Mouse (Mus musculus) neural tube, embryonic 12.5 days (tissue): ENCODE results near the gene Tgfbr3. TPM values are rescaled to one million over a fixed set of nuclear protein-coding genes. Genes with fewer than 3 reads are reported as not detected.

ENCODE experiments used
- ATAC-seq: fragments of 200-750 bp; cut with Nextera tagmentation; 2 replicates; pipeline ENCODE4 v1.8.0; 2017; ENCODE audit warnings: low read depth, mild to moderate bottlenecking, moderate TSS enrichment, moderate library complexity; ENCODE audit not compliant: low FRiP score
- H3K27ac ChIP-seq: fragments of 300-500 bp; sonication (generic); 2 replicates; pipeline ENCODE4 v1.5.1; 2016
- H3K27me3 ChIP-seq: fragments of 300-500 bp; sonication (generic); replicated peaks from 2 replicates; pipeline ENCODE4 v1.6.1; 2016; ENCODE audit warnings: mild to moderate bottlenecking
- H3K36me3 ChIP-seq: fragments of 300-500 bp; sonication (generic); 2 replicates; pipeline ENCODE4 v1.6.1; 2016; ENCODE audit warnings: mild to moderate bottlenecking
- H3K4me1 ChIP-seq: fragments of 300-500 bp; sonication (generic); 2 replicates; pipeline ENCODE4 v1.6.1; 2016
- H3K4me2 ChIP-seq: fragments of 300-500 bp; sonication (generic); replicated peaks from 2 replicates; pipeline ENCODE4 v1.6.1; 2016; ENCODE audit warnings: mild to moderate bottlenecking
- H3K4me3 ChIP-seq: fragments of 300-500 bp; sonication (generic); 2 replicates; pipeline ENCODE4 v1.5.1; 2016
- H3K9ac ChIP-seq: fragments of 300-500 bp; sonication (generic); 2 replicates; pipeline ENCODE4 v1.6.1; 2016; ENCODE audit warnings: mild to moderate bottlenecking
- H3K9me3 ChIP-seq: fragments of 300-500 bp; sonication (generic); 2 replicates; pipeline ENCODE4 v1.6.1; 2016; ENCODE audit warnings: mild to moderate bottlenecking
- WGBS: fragments of 180-500 bp; shearing (Covaris S2); methylation state at CpG from one replicate; pipeline ENCODE4 v1.1.7; 2016; 5-methylcytosine and 5-hydroxymethylcytosine counted together
- polyA plus RNA-seq: library from polyadenylated mRNA; unstranded; fragments of >200 nt; fragmentation: Nextera tagmentation; extraction: Ambion mirVana; gene quantifications from 2 replicates; pipeline ENCODE4 v1.2.1, GENCODE M21; 2016

Tgfbr3 gene
- polyA plus RNA-seq, 1 experiment from 2014 or later: 8.8 TPM

DNA sequence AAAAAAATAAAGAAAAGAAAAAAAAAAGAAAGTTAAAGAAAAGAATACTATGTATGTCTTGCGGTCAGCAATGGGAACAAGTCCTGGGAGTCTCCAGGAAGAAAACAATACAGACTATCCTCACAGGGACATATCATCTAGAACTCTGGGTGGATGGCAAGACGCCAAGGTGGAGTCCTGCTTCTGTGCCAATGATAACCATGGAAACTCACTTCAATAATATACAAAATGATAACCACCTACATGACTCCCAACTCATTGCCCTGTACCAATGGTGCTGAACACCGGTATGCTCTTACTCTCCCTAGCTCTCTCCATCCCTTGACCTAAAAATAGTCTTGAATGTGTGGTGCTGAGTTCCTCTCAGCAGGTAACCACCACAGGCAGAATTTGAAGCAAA, 168.8 kb downstream of the Tgfbr3 start:
- no peak overlapping the region for H3K27ac ChIP-seq
- no peak overlapping the region for H3K4me3 ChIP-seq
- peaks cover 4% of the 10 kb centered on the region for H3K4me1 ChIP-seq
- no peaks in the 10 kb centered on the region for H3K27me3 ChIP-seq
- no peak overlapping the region for H3K9ac ChIP-seq
- no peaks in the 10 kb centered on the region for H3K9me3 ChIP-seq
- H3K36me3 ChIP-seq: no peaks in the 10 kb centered on the region
- 90% methylated on average over 3 of the region's 3 CpGs for WGBS
- no peak overlapping the region for H3K4me2 ChIP-seq
- no peak for ATAC-seq

DNA sequence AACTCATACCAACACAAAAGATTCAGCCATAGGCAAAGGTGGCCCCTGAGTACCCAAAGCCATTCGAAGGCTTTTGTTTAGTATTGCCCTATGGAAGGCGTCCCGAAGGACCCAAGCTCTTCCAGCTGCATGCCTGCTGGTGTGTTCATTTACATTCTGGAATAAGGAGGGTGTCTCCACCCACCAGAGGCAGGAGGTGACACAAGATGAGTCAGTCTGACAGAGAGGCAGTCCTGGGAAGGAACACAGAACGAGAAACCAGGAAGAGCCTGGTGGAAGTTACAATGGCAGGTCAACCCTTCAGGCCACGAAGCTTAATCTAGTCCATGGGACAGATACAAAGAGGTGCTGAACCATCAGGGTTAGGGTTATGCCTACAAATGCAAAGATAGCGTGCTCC, 169.5 kb downstream of the Tgfbr3 start:
- no peak overlapping the region for H3K4me2 ChIP-seq
- H3K27me3 ChIP-seq: no peaks in the 10 kb centered on the region
- no peaks in the 10 kb centered on the region for H3K9me3 ChIP-seq
- H3K4me3 ChIP-seq: no peak overlapping the region
- no peaks in the 10 kb centered on the region; the same call in 1 of the 2 replicates for H3K4me1 ChIP-seq
- H3K9ac ChIP-seq: no peak overlapping the region
- WGBS: 71% methylated on average over 6 of the region's 6 CpGs
- no peak for ATAC-seq
- H3K27ac ChIP-seq: no peak overlapping the region
- H3K36me3 ChIP-seq: no peaks in the 10 kb centered on the region

DNA sequence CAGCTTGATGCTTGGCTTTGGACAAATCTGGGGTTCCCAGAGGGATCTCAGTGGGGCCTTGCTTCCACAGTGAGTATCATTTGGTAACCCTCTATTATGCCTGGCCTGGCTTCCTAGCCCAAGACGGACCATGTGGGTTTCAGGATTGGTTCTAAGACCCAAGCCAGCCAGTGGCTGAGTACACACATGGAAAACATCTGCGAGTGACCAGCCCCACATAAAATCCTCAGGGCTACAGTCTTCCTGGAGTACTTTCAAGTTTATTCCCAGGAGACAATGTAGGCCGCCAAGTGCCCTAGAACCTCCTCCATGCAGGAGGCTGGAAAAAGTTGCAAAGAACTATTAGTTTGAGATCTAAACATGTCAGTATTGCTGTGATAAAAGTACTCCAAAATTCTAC, 172.6 kb downstream of the Tgfbr3 start:
- Histone ChIP-seq H3K9me3 (no peaks in the 10 kb centered on the region), H3K9ac (no peak overlapping the region), H3K27ac (no peak overlapping the region), H3K4me3 (no peak overlapping the region), H3K36me3 (no peaks in the 10 kb centered on the region), H3K4me2 (no peak overlapping the region), H3K4me1 (no peaks in the 10 kb centered on the region), H3K27me3 (no peaks in the 10 kb centered on the region)
- ATAC-seq: no peak
- WGBS: 76% methylated on average over 3 of the region's 3 CpGs

DNA sequence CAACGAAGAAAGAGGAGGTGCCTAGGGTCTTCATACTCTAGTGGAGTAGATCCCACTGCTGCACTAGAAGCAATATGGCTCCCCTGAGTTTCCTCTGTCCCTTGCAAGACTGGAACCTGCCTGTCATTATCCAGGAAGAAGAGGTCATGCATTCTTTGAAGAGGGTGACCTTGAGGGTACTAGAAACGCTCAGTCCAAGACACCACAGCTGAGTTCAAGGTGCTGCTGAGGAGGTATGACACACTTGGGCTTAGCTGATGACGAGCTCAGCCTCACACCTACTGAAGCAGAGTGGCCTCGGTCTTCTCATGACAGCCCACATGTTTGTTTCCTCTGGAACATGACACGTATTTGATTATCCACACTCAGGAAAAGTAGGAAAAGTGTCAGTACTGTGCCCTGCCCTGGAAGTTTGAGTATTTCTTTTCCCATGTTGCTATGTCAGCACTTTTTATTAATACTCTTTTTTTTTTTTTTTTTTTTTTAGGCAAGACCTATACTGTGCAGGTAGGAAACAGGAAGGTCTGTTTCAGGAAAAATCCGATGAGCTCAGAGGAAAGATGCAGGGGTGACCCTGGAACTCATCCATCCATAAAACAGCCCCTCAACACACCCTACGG, 176.7 kb downstream of the Tgfbr3 start:
- no peak for ATAC-seq
- WGBS: 78% methylated on average over 7 of the region's 7 CpGs

DNA sequence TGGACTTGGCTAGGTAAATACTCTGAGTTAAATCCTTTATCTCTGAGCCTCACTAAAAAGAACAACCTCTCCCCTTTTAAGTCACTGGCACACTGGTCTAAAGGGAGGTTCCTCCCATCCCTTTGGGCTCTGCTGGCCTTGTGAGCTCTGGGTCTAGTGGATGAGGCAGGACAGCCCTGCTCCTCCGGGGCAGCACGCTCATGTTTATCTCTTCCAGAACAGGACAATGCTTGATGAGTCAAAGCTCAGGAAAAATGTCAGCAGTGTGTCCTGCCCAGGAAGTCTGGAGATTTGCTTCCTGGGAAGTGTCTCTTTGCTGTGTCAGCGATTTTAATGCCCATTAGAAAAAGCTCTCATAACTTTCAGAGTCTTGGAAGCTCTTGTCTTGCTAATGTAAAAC, 177.6 kb downstream of the Tgfbr3 start:
- Histone ChIP-seq H3K4me1 (peaks cover 19% of the 10 kb centered on the region), H3K27me3 (no peaks in the 10 kb centered on the region), H3K4me2 (no peak overlapping the region), H3K27ac (no peak overlapping the region), H3K9me3 (no peaks in the 10 kb centered on the region), H3K4me3 (no peak overlapping the region), H3K9ac (no peak overlapping the region), H3K36me3 (no peaks in the 10 kb centered on the region)
- 66% methylated on average over 3 of the region's 3 CpGs for WGBS
- ATAC-seq: no peak

More for the DNA sequence above, 176.7 kb downstream of the Tgfbr3 start:
- H3K9ac ChIP-seq: no peak overlapping the region
- no peaks in the 10 kb centered on the region for H3K27me3 ChIP-seq
- H3K4me3 ChIP-seq: no peak overlapping the region
- H3K4me1 ChIP-seq: peaks cover 19% of the 10 kb centered on the region
- H3K4me2 ChIP-seq: no peak overlapping the region
- no peaks in the 10 kb centered on the region for H3K36me3 ChIP-seq
- no peak overlapping the region for H3K27ac ChIP-seq
- no peaks in the 10 kb centered on the region for H3K9me3 ChIP-seq

DNA sequence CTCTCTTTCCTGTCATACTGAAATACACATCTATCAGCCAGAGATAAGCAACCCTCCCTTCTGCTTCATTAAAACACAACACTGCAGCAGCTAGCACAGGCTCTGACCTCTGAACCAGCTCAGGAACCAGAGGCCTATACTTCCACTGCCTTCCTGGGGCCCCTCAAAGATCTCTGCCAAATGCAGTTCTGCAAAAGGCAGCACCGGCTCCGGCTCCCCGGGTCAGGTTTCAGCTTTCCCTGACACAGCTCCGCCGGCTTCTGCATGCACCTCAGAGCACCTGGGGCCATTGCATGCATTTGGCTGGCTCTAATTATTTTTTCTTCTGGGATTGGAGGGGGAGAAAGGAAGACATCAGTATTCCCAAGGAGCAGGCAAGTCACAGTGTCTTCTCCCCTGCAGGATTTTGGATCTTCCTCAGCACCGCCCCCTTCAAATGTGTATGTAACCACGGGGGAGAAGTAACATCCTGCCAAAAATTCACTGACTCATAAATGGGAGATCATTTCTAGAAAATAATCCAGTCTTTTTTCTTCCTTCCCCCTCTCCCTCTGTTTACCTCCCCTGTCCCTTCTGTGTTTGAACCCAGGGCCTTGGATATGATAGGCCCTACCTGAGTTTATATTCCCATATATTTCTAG, 178.4 kb downstream of the Tgfbr3 start:
- no peak for ATAC-seq
- no peaks in the 10 kb centered on the region for H3K9me3 ChIP-seq
- H3K9ac ChIP-seq: no peak overlapping the region
- H3K36me3 ChIP-seq: no peaks in the 10 kb centered on the region
- H3K27ac ChIP-seq: peak overlapping the region; percentile 37; the same call in 1 of the 2 replicates
- H3K27me3 ChIP-seq: no peaks in the 10 kb centered on the region
- peaks cover 19% of the 10 kb centered on the region for H3K4me1 ChIP-seq
- H3K4me2 ChIP-seq: peak overlapping the region; percentile 20; the same call in 1 of the 2 replicates
- H3K4me3 ChIP-seq: no peak overlapping the region
- 22% methylated on average over 7 of the region's 7 CpGs for WGBS

DNA sequence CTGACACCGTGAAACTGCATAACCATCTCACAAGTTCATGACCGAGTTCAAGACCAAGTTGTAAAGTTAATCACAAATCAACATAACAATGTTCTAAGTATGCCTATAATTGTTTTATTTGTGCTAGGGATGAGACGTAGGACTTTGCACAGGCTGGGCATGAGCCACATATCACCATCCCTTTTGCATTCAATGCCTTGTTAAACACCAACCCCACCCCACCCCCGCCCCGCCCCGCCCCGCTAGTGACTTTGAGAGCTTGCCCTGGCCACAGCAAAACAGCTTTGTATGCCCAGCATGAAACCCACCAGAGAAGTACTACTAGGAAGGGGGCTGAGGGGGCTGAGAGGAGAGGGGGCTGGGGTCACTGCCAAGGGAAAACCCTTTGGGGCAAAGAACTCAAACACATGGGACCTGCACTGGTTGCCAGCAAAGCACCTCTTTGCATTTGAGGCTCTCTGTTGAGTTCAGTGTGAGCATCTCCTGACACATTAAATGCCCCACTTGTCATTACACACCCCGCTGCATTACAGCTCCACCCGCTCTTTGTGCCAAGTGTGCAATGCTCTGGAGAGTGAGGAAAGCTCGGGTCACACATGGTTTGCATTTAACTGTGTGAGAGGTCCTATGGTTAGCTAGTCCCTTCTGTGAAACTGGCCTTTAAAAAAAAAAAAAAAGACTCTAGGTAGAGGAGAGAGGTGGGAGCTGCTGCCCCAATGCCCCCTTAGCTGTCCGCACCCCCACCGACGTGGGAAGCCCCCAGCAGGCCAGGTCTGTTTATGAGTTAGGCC, 179.1 kb downstream of the Tgfbr3 start:
- Histone ChIP-seq H3K9ac (no peak overlapping the region), H3K27ac (peak overlapping the region; percentile 37; the same call in 1 of the 2 replicates), H3K36me3 (no peaks in the 10 kb centered on the region), H3K9me3 (no peaks in the 10 kb centered on the region), H3K27me3 (no peaks in the 10 kb centered on the region), H3K4me3 (no peak overlapping the region), H3K4me2 (no peak overlapping the region), H3K4me1 (peaks cover 19% of the 10 kb centered on the region)
- WGBS: 45% methylated on average over 13 of the region's 13 CpGs
- ATAC-seq: peak; percentile 50

DNA sequence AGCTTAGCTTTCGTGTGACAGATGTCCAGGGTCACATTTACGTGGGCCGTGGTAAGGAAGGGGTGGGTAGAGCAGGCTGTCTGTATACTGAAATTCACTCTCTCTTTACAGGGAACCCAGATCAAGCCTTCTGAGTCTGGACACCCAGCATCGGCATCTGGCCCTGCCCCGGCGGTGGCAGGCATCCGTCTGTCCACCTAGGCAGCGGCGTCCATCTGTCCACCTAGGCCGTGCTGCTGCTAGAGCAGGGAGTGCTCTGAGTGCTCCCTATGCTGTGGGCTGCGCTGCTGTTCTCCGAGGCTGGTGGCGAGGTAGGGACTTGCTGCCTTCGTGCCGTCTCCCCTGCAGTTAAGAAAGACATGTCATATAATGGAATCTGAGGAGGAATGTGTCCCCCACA, 180.0 kb downstream of the Tgfbr3 start:
- ATAC-seq: no peak
- Histone ChIP-seq H3K9me3 (no peaks in the 10 kb centered on the region), H3K27me3 (no peaks in the 10 kb centered on the region), H3K4me1 (peaks cover 19% of the 10 kb centered on the region), H3K4me2 (no peak overlapping the region), H3K9ac (no peak overlapping the region), H3K27ac (0 out of 2 replicates have a peak overlapping the region, but pooled peaks have one; percentile 3), H3K4me3 (no peak overlapping the region), H3K36me3 (no peaks in the 10 kb centered on the region)
- 60% methylated on average over 15 of the region's 15 CpGs for WGBS

DNA sequence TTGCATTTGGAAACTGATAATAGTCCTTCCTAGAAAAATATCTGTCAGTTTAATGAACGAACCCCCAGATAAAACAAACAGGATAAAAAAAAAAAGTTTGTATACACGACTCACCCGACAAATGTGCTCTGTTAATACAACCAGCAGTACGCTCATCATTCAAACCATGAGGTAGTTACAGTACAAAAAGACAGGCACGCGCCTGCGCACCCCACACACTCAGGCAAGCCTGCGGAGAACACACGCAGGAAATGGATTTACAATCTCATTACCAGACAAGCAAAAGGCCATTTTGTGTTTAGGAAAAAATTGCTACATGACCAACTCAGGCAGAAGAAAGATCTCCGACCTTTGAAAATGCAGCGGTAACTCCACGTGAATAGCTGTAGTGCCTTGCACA, 182.6 kb downstream of the Tgfbr3 start:
- Histone ChIP-seq H3K36me3 (no peaks in the 10 kb centered on the region), H3K9ac (no peak overlapping the region), H3K4me3 (no peak overlapping the region), H3K27me3 (no peaks in the 10 kb centered on the region), H3K27ac (no peak overlapping the region), H3K9me3 (no peaks in the 10 kb centered on the region), H3K4me1 (peaks cover 19% of the 10 kb centered on the region), H3K4me2 (no peak overlapping the region)
- no peak for ATAC-seq
- WGBS: 80% methylated on average over 12 of the region's 12 CpGs

DNA sequence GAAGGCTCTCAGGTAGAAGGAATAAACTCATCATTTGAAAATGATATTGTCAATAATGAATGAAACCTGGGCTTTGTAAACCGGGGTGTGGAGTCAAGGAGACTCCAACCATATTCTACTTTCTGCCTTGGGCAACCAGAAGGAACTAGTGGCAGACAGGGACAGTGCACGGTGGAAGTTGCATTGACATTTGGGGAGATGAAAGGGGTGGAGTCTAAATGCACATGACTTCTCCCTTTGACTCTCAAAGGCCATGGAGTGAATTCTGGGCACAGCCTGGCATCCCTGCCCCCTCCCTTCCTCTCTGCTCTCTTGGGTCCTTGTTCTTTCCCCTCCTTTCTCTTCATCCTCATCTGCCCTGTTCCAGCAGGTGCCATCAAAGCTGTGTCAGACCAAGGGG, 183.3 kb downstream of the Tgfbr3 start:
- 80% methylated on average over 2 of the region's 2 CpGs for WGBS

DNA sequence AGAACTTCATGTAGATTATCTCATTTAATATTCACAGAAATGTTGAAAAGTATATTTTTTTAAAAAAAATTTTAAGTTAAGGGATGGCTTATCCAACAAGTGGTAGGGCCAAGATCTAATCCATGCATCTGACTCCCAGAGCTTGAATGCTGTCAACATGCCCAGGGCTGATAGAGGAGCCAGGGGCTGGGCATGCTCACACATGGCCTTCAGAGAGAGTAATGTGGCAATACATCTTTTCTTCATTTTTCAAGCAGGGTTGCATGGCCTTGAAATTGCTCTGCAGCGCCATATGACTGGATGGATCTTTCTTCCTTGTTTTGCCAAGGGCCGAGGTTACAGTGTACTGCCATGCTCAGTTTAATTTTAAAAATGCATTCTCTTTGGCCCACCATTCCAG, 185.8 kb downstream of the Tgfbr3 start:
- H3K4me2 ChIP-seq: no peak overlapping the region
- 0 out of 2 replicates have a peak, but pooled peaks cover 3% of the 10 kb centered on the region for H3K4me1 ChIP-seq
- H3K36me3 ChIP-seq: no peaks in the 10 kb centered on the region
- no peak overlapping the region for H3K4me3 ChIP-seq
- ATAC-seq: no peak
- H3K9ac ChIP-seq: no peak overlapping the region
- H3K27ac ChIP-seq: no peak overlapping the region
- H3K9me3 ChIP-seq: no peaks in the 10 kb centered on the region
- no peaks in the 10 kb centered on the region for H3K27me3 ChIP-seq
- 87% methylated on average over 2 of the region's 2 CpGs for whole genome bisulfite sequencing

More for the DNA sequence above, 183.3 kb downstream of the Tgfbr3 start:
- no peaks in the 10 kb centered on the region for H3K27me3 ChIP-seq
- no peaks in the 10 kb centered on the region for H3K36me3 ChIP-seq
- no peak overlapping the region for H3K4me3 ChIP-seq
- no peaks in the 10 kb centered on the region for H3K9me3 ChIP-seq
- H3K9ac ChIP-seq: no peak overlapping the region
- H3K4me2 ChIP-seq: no peak overlapping the region
- ATAC-seq: no peak
- H3K4me1 ChIP-seq: peaks cover 20% of the 10 kb centered on the region
- H3K27ac ChIP-seq: no peak overlapping the region

DNA sequence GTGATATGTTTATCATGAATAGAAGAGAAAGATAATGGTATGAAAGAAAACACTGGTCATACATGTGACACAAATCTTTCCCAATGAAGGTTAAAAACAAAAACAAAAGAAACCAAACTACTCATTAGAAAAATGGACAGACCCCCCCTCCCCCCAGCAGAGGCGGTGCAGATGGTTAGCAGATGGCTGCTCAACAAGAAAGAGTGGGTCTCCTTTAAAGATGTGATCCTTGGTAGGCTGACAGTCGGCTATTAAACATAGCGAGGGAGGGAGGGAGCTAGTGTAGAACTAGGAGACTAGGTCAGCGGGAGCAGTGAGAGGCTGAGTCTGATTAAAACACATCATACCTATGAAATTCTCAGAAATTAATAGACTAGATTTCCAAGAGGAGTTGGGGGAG, 186.5 kb downstream of the Tgfbr3 start:
- 54% methylated on average over 4 of the region's 4 CpGs for WGBS
- no peak for ATAC-seq
- Histone ChIP-seq H3K36me3 (no peaks in the 10 kb centered on the region), H3K27me3 (no peaks in the 10 kb centered on the region), H3K9me3 (no peaks in the 10 kb centered on the region), H3K4me2 (no peak overlapping the region), H3K4me1 (0 out of 2 replicates have a peak, but pooled peaks cover 3% of the 10 kb centered on the region), H3K9ac (no peak overlapping the region), H3K27ac (no peak overlapping the region), H3K4me3 (no peak overlapping the region)
